Mouse (Mus musculus) Muller cell, postnatal 12 days (primary cell): ENCODE measurements around the gene Lgi2.

Experiments used
- DNase-seq: peaks from one replicate; pipeline ENCODE4 v3.0.0-alpha.2; 2015; ENCODE audit errors: inconsistent ontology term

The Lgi2 gene

GRCm38 (mm10) chr5:52537024-52537423 lies 29.2 kb downstream of the Lgi2 start:
- DNase-seq, result no peak

- no peak for DNase-seq
Observed at GRCm38 (mm10) chr5:52534798-52535590, 31.3 kb downstream of the Lgi2 start.

- DNase-seq, result no peak
Observed at GRCm38 (mm10) chr5:52533705-52534104, 32.6 kb downstream of the Lgi2 start.

DNA sequence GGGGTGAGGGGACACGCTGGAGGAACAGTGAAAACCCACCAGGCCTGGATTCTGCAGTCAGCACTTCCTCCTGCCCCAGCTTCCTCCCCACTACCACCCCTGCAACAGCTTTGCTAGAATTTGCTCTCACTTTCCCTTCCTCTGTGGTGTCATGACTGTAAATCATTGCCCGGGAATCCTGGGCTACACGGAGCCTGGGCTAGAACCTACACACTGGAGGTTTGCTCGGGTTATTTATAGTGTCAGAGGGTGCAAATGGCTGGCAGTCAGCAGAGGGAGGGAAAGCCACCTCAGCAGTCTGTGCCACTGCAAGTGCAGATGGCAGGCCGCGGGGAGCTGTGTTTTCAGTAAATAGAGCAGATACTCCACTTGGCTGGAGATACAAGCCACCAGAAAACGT lies 37.7 kb downstream of the Lgi2 start:
- DNase-seq, result no peak

GRCm38 (mm10) chr5:52526324-52526986 lies 39.8 kb downstream of the Lgi2 start:
- DNase-seq, result no peak

GRCm38 (mm10) chr5:52524207-52524606 lies 42.1 kb downstream of the Lgi2 start:
- DNase-seq, result peak; percentile 17

- no peak for DNase-seq
Observed at GRCm38 (mm10) chr5:52519921-52520320, 46.3 kb downstream of the Lgi2 start.

GRCm38 (mm10) chr5:52516072-52516476 lies 50.2 kb downstream of the Lgi2 start:
- peak; percentile 26 for DNase-seq

- DNase-seq, result peak; percentile 53
Observed at GRCm38 (mm10) chr5:52515246-52516021, 50.8 kb downstream of the Lgi2 start.

DNA sequence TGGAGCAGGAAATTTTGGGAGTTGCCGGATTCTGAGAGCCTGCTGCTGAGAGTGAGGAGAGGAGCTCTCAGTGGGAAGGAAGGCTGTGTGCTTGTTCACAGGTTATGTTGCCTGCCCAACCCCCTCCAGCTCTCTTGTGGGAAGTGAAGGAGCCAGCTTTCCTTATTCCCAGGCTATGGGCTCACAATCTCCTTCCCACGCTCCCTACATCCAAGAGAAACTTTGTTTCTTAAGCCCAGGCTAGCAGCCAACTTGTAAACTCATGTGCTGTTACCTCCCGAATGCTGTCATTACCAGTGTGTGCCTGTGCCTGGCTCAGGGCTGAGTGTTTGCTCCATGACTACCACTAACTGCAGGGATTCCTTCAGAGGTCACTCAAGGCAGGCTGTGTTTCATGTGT lies 55.2 kb downstream of the Lgi2 start:
- no peak for DNase-seq

GRCm38 (mm10) chr5:52509416-52509815 lies 56.8 kb downstream of the Lgi2 start:
- DNase-seq, result no peak

DNA sequence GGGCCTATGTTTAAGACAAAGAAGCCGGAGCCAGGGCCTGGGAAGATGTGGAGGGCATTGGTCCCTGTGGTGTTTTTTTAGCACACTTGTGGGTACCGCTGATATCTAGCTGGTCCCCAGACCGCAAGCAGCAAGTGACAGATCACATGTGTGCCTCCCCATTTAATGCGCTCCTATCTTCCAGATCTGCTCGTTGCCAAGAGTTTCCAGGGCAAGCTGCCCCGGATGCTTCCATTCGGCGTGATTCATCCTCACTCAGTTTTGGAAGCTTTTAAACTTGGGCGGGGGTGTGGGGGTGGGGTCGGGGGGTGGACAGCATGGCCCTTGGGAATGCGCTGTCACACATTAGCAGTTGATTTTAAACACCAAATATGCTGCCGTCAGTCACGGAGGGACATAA lies 61.6 kb downstream of the Lgi2 start:
- no peak for DNase-seq

DNA sequence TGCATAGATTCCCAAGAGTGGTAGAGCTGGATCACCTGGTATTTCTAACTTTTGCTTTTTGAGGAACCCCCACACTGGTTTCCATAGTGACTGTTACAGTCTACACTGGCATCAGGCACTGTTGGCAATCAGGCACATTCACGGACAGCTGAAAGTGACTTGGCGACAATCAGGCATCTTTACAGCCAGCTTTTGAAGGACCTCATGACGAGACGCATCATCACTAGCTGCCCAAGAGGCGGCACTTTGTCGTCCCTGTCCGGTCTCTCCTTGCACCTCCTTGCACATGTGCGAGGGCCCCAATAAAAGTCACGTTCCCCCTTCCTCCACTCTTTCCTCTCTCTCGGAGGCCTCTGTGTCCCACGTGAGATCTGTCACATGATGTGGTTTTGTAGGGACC lies 62.1 kb downstream of the Lgi2 start:
- no peak for DNase-seq

- no peak for DNase-seq
Observed at GRCm38 (mm10) chr5:52495671-52496070, 70.6 kb downstream of the Lgi2 start.

DNA sequence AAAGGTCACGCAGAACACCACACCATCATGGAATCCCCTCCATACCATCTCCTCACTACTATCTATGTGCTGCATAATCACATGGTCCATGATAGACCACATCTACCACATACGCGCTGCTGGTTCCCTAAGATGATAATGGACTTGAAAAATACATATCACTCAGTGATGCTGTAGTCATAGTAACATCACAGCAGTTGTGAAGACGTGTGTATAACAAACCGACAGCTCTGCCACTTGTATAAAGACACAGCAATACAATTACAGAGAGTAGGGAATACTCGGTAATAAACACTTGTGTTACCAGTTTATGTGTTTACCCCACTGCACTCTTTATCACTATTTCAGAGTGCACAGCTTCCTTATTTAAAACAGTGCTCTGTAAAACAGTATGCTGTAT lies 74.8 kb downstream of the Lgi2 start:
- DNase-seq, result no peak

DNA sequence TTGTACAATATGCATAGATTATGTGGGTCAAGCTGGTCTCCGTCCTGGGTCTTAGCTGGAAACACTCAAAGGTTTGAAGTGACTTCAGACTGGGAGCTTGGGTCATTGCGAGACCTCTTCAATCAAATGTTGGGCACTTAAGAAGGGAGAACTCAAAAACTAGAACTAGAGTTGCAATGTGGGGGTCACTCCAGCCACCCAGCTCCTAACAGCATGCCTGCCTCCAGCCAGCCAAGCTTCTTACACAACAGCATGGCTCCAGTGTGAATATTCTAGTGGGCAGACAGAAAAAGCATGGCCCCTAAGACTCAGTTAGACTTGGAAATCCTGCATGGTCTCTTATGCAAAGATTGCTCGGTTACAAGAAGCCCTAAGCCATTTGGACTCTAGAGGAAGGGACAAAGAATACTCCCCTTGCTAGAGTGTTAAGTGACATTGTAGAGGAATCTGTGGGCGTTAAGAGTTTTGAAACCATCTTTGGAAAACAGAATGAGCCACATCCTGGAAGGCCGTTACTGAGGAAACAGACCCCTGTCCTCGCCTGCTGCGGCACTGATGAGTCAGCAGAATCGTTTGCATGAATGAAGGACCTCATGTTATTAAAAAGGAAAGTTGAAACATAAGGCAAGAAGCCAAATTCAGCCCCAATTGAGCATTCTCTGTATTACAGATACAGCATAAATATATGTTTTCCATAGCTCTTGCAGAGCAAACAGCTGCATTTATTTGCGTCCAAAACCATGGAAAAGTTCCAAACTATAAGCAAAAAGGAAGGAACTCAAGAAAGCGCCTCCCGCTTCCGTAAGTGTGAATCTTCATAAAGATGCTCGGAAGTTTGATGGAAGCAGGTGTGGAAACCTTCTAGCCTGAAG lies 78.5 kb downstream of the Lgi2 start:
- DNase-seq, result no peak
